Mouse (Mus musculus): ENCODE data around the gene Cand1. TPM values are rescaled to one million over a fixed set of nuclear protein-coding genes. Genes with fewer than 3 reads are reported as not detected.

The Cand1 gene
- polyA plus RNA-seq (2017; shearing (Covaris generic)), result 10 to 100 TPM; 19.8 to 22.7 (median 20.4) TPM

DNA sequence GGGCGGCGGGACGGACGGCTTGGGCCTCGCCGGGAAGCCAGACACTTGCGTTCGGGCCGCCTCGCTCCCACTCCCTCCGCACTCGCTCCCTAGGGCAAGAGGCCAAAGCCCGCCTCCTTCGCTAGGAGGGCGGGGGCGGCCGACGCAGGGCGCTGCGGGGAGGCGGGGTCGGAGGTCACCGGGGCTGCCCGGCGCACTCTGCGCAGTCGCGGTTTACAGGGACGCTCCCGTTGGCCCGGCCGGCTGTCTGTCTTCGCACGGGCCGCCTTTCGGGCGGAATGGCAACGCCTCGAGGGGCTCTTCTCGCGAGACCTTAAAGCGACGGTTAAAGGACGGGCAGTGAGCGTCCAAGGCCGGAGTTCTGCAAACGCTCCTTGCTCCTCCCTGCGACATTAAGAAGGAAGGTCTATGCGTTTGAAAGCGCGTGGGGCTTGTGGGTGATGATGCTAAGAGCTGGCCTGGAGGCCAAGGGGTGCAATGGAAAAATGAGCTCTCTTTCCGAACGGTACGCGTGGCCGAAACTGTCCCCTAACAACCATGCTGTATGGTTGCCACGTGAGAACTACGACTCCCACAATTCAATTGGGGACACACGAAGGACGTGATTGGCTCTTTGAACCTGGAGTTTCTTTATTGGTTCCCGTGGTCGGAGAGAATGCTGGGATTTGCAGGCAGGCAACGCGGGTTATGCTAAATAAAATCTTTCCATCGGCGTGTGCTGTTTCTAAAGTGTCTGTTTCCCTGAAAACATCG is at the start of gene Cand1:
Cand1 (minus strand) TSS at position 87 of the 753 bp plus-strand sequence.
- peak; percentile 94 for ATAC-seq

DNA sequence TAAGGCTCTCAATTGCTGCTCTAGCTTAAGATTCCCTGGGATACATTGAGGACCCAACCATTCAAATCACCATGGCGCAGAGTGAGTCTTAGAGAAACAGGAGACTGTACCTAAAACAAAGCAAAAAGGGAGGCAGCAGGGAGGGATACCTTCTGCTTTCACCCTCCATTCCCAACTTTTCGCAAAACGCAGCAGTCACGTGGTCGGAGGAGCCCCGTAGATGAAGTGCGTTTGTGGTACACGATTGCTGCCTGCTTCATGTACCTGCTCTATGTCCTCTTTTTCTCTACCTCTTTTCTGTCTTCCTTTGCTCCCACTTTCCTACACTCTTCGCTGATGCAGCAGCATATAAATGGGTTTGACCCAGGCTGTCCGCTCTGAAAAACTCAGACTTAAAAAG is 39.0 kb upstream of the Cand1 start:
- ATAC-seq, result no peak

DNA sequence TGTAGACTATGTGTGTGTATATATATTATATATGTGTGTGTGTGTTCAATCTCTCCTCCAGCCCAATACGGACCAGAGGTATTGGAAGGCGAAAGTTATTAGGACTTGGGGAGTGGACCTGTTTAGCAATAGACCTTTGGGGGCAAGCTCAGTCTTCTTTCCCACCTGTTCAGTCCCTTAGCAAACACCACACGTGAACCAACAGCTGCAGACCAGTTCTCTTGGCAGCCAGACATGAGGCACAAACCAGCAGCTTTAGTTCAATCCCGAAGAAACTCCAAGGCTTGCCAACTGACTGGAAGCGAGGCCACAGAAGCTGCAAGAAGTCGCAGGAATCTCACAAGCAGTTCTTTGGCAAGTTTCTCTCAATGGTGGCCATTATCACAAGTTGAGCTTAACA is 34.5 kb upstream of the Cand1 start:
- no peak for ATAC-seq

DNA sequence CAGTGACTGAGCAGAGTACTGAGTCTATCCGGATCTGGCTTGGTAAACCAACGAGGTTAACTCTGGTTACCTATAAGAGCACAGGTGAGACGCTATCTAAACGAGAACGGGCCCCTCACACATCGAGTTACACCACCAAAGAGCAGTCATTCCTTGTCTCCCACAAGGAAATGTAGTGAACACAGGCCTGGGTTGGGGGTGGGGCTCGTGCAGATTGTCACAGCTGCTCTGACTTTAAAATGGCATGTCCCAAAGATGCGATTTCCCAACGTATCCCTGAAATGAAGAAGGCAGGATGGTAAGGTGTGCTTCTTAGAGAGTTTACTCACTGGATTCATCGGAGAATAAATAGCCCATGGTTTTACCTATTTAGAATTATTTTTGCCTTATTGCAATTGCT is 32.7 kb upstream of the Cand1 start:
- no peak for ATAC-seq

GRCm38 (mm10) chr10:119272005-119272404 is 32.1 kb upstream of the Cand1 start:
- no peak for ATAC-seq

- ATAC-seq, result no peak
Observed at GRCm38 (mm10) chr10:119271101-119271500, 31.2 kb upstream of the Cand1 start.

DNA sequence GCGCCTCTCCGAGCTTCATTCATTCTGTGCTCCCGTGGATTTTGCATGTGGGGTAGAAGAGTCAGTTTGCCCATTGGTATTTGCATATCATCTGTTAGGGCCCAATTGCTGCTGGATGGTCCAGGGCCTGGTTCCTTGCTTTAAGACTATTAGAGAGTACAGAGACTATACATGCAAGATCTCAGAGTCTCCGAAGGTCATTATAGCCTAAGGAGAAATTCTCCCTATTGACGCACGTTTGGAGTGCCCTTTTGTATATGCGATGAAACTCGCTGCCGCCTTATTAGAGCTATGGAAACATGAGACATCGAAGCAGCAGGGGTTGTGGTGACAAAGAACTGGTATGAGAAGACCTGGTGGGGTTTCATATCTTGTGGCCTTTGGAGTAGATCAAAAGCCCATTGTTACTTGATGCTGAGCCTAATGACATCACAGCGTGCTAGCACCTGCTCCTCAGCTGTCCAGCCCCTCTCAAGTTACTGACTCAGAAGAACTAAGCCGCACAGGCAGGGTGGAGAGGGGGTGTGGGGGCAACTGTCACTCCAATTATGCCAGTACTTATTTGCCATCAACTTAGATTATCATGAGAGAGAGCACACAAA is 30.6 kb upstream of the Cand1 start:
- no peak for ATAC-seq

DNA sequence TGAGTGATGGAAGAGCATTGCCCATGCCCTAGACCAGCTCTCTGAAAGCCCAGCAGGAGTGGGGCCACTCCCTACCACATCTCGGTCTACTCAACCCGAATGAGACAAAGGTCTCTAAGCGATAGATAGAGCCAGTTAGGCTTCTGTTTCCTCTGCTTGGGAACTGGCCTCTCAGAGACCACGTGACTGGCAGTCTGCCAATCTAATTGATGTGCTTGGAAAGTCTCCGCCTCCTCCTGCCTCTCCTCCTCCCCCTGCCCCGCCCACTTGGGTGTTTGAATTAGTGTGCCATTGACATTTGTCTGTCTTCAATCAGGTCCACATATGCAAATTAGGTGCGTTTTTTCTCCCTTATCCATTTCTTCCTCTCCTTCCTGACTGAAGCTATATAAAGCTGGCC is 24.9 kb upstream of the Cand1 start:
- ATAC-seq, result no peak

- no peak for ATAC-seq
Observed at GRCm38 (mm10) chr10:119262821-119263220, 23.0 kb upstream of the Cand1 start.

DNA sequence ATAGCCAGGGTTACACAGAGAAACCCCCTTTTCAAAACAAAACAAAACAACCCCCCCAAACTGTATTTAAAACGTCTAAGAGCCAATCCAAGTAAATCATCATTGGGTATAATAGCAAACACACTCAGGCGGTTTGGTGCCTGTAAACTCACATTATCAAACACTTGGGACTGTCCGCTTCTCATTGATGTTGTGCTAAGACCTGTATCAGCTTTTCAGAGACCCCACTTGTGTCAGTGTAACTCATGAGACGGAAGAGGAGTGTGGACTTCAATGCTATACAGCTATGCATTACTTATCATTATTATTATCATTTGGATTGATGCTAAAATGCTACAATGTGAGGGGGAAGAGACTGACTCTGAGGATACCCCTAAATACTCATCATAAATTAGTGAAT is 18.0 kb upstream of the Cand1 start:
- ATAC-seq, result no peak

- no peak for ATAC-seq
Observed at GRCm38 (mm10) chr10:119244146-119244545, 4.3 kb upstream of the Cand1 start.

GRCm38 (mm10) chr10:119240722-119241089 is 851 bp upstream of the Cand1 start:
- no peak for ATAC-seq

DNA sequence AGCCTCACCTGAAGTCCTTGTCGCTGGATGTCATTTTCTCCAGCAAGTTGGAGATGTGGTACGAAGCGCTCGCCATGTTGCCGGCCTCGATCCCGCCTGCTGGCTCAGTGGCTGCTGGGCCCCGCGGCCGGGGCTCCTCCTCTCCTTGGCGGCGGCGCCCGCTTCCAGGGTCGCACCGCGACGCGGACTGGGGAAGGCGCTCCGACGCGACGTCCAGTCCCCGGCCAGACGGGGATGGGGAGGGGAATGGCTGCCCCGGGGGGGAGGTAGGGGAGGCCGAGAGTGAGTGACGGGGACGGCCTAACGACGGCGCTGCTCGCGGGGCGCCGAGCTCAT is 254 bp downstream of the Cand1 start:
- ATAC-seq, result no peak

DNA sequence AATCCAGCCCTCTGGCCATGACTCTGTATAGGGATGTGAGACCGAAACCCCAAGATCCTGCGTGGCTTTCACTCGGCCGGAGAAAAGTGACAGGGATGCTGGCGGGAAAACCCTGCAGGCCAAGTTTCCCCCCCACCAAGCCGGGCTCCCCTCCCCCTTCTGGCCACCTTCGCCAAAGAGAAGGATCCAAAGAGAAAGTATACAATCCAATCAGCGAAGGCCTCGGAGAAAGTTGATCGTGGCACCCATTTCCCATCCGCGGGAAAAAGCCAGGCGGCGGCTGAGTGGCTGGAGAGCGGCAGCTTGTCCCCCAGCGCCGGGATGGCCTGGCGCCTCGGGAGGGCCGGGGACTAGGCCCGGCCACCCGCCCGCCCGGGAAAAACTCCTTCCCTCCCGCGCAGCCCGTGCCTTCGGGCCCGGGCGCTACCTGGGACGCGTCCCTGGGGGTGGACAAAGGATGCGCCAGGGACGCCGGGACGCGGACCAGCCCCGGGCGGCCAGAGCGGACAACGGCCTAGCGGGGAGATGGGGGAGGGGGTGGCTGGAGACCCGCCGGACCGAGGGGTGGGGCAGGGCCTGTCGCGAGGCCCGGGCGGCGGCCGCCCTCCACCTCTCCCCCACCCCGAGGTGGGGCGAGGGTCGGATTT is 747 bp downstream of the Cand1 start:
- no peak for ATAC-seq

DNA sequence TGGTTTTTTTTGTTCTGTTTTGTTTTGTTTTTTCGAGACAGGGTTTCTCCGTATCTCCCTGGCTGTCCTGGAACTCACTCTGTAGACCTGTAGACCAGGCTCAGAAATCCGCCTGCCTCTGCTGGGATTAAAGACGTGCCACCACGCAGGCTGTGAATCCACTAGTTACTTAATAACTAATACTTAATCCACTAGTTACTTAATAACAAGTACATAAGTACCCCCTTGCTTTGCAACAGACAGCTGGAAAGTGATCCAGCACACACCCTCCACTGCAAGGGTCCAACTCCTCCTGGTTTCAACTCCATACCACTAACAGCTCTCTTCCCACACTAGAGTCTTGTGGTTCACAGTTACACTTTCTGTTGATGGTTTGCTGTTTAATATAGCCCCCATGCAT is 8.3 kb downstream of the Cand1 start:
- ATAC-seq, result no peak

DNA sequence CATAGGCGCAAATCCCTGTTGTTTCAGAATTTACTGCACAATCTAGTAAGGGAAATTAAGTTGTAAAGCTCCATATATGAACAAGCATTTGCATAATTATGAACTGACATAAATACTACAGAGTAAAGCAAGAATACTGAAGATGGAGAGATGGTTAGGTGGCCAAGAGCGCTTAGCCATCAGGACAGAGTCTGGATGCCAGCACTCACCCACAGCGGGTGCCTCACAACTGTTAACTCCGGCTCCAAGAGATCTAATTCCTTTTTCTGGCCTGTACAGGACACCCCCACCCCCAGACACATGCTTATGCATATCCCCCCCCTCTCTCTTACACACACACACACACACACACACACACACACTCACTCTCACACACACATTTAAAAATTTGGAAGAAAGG is 9.2 kb downstream of the Cand1 start:
- ATAC-seq, result no peak

DNA sequence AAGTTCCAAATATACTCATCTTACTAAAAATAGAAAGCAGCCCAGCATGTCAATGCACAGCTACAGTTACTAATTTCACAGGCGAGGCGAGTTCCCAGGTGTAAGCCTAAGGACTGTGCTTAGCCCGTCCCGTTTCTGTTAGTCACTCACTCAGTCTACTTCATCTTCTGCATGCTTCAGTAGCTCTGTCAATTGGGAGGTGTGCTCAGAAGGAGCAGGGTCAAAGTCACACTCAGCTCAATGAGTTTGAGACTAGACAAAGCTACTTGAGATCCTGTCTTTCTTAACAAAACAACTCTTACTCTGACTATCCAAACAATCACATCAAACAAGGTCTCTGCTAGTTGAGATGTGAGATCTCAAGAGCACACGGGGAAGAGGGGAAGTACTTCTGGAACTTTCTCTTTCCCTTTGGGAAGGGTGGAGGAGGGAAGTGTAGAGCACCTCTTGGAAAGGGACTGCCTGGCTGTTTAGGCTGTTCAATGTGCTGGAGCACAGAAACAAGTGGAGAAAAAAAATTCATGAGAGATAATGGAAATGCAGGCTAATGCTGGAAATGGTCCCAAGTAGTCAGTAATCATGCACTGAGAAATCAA is 9.7 kb downstream of the Cand1 start:
- no peak for ATAC-seq

- ATAC-seq, result no peak
Observed at GRCm38 (mm10) chr10:119223686-119224085, 16.2 kb downstream of the Cand1 start.

- no peak for ATAC-seq
Observed at GRCm38 (mm10) chr10:119221631-119222030, 18.2 kb downstream of the Cand1 start.

- ATAC-seq, result no peak
Observed at GRCm38 (mm10) chr10:119219415-119219814, 20.4 kb downstream of the Cand1 start.

GRCm38 (mm10) chr10:119218274-119219080 is 21.4 kb downstream of the Cand1 start:
- ATAC-seq, result peak; percentile 69

DNA sequence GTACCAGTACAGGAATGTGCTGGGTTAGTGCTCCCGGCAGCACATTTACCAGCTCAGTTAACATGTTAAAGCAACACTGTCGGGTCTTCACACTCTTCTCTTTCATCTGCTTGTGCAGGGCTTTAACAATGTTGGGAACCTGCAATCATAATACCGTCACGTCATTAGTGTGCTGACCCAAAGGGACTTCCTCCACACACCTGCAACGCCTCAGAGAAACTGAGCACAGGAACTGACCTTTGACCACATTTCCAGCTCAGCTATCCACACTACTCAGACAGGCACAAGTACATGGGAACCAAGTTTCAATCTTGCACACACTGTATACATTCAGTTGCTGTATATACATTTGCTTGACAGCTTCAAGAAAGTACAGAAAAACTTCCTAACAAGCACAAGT is 27.4 kb downstream of the Cand1 start:
- ATAC-seq, result no peak

DNA sequence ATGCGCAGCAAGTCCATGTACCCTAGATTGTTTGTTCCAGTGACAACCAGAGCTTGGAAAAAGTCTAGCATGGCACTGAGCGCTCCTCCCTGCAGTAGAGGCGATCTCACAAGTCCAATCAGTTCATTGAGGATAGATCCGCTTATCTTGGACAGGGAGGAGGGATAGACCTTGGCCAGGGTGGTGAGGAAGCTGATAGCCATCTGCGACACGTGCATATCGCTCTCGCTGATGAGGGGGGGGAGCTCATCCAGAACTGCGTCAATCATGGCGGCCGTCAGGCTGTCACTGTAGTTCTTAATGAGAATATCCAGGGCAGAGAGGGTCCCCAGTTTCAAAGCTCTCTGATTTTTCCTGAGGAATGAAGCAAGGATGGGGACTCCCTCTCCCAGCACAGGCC is 28.6 kb downstream of the Cand1 start:
- ATAC-seq, result no peak
